Mouse (Mus musculus): ENCODE results near the gene Nisch. TPM values are rescaled to one million over a fixed set of nuclear protein-coding genes. Genes with fewer than 3 reads are reported as not detected.

Nisch gene
- total and polyA plus RNA-seq, 2 experiments from 2014 or later, result 243 to 419 TPM

DNA sequence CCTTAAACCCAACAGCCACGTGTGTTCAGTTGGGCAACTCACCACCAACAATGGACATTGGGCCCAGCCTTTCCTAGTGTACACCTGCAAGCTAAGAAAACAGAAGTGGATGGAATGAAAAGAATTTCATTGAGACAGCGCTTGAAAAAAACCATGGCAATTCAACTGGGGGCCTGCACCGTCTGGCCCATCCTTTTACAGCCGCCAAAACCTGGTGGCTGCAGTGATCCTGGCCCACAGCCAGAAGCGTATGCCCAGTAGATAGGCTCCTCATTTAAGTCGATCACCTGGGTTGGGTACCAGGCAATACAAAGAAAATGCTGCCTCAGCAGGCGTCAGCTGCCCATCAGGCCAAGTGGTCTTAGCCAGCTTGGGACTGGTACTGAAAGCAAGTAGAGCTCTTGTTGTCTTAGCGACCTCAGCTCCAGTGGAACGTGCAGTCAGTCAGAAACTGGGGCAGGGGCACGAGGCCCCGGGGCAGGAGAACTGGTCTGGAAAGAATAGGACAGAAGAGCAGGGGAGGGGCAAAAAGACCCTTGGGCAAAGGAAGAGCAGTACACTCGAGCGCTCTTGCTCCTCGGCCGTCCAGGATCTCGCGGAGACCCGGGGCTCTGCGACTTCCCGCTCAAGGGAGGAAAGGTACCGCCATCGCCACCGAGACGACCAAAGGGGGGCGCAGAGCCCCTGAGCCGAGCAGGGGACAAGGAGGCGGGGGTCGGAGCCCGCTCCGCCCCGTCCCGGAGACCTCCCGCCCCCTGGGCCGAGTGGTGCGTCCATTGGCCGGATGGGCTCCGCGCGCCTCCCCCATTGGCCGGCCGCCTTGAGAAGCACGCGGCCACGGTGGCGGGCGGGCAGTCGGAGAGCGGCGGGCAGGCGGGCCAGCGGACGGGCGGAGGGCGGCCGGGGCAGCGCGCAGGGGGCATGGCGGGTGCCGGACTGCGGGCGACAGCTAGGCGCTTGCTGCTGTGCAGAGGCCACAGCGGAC lies 86.2 kb downstream of the Nisch start, which contains the start of gene Nt5dc2:
Gene Nt5dc2, plus strand, starts transcription at position 818 of the 985 bp plus-strand sequence.
- Histone ChIP-seq H3K36me3 (ENCODE audit: insufficient read depth, low read length) (no peaks in the 10 kb centered on the region), H3K9ac (replicated peaks; ENCODE audit: low read length) (peak within 1 kb of the TSS; percentile 83), H3K27me3 (ENCODE audit: insufficient read depth, low read length) (no peaks in the 10 kb centered on the region), H3K4me3 (ENCODE audit: low read length) (peak within 1 kb of the TSS; percentile 74), H3K9me3 (ENCODE audit: low read length) (no peaks in the 10 kb centered on the region), H3K4me2 (ENCODE audit: low read depth, low read length) (peak within 1 kb of the TSS; percentile 71), H3K4me1 (ENCODE audit: insufficient read depth, low read length) (peaks cover 41% of the 10 kb centered on the region), H3K27ac (peak within 1 kb of the TSS; percentile 72)
- WGBS, result 5% methylated on average over 33 of the region's 63 CpGs
- ATAC-seq (peak; percentile 82), DNase-seq (ENCODE audit: low spot score) (peak; percentile 96)
- peak; percentile 35 for TF ChIP-seq CTCF (IDR thresholded peaks at IDR 0.05; ENCODE audit: low read depth)

DNA sequence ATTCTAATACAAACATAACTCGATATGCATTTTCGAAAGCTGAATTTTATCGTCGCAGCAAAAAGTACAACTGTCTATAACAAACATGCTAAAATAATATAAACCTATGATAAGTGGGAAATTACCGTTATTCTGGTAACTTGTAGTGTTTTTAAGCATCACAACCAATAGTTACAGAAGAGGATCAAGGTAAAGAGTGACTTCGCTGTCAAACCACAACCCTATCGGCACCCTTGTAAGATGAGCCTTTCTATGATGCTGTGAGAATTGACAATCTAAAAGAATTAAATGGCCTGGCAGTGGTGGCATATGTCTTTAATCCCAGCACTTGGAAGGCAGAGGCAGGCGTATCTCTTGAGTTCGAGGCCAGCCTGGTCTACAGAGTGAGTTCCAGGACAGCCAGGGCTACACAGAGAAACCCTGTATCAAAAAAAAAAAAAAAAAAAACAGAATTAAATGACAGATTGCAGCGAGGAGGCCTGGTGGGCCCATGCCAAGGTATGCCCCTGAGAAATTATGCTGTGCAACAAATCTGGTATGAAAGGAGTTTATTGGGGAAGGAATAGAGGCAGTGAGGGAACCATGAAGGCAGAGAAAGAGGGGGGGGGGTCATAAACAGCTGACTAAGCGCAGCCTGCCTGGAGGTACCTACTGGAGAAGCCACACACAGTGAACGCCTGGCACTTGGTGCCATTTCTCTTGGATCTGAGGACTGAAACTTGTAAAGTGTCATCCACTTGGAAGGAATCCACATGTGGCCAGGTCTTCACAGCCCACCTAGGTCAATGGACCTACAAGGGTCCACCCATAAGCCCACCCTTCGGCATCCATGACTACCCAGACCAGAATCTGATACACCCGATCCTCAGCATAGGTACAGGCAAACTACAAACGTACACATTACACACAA lies 87.2 kb downstream of the Nisch start:
- no peak for ATAC-seq
- Histone ChIP-seq H3K27me3 (ENCODE audit: insufficient read depth, low read length) (no peaks in the 10 kb centered on the region), H3K4me1 (ENCODE audit: insufficient read depth, low read length) (peaks cover 40% of the 10 kb centered on the region), H3K4me2 (ENCODE audit: low read depth, low read length) (peak overlapping the region; percentile 87), H3K9ac (replicated peaks; ENCODE audit: low read length) (0 out of 2 replicates have a peak overlapping the region, but pooled peaks have one; percentile 4), H3K27ac (peak overlapping the region; percentile 72), H3K36me3 (ENCODE audit: insufficient read depth, low read length) (no peaks in the 10 kb centered on the region), H3K4me3 (ENCODE audit: low read length) (peak overlapping the region; percentile 59), H3K9me3 (ENCODE audit: low read length) (no peaks in the 10 kb centered on the region)
- 64% methylated on average over 15 of the region's 15 CpGs for WGBS
- DNase-seq (ENCODE audit: low spot score), result no peak
- TF ChIP-seq CTCF (IDR thresholded peaks at IDR 0.05; ENCODE audit: low read depth), result no peak

DNA sequence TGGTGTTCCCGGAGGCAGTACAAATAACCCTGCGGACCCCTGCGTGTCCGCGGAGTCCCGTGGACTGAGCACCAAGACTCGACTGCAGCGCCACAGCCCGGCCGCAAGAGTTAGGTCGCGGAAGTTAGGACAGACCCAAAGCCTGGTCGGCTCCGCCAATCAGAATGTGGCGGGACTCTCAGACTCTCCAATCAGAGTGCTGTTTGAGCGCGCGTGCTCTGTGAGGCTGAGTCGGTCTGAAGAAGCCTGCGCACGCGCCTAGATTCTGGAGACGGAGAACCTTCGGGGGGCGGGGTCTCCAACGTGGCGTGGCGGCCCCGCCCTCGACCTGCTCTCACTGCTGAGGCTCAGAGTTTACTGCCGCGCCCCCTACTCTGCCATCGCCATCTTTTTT lies 87.9 kb downstream of the Nisch start, which contains the start of gene Smim4:
Gene Smim4, minus strand, starts transcription at position 131 of the 394 bp plus-strand sequence.
- WGBS, result 1% methylated on average over 33 of the region's 33 CpGs
- no peaks in the 10 kb centered on the region for H3K27me3 ChIP-seq (ENCODE audit: insufficient read depth, low read length)
- peak within 1 kb of the TSS; percentile 87 for H3K4me2 ChIP-seq (ENCODE audit: low read depth, low read length)
- peaks cover 34% of the 10 kb centered on the region for H3K4me1 ChIP-seq (ENCODE audit: insufficient read depth, low read length)
- H3K36me3 ChIP-seq (ENCODE audit: insufficient read depth, low read length), result no peaks in the 10 kb centered on the region
- peak within 1 kb of the TSS; percentile 72 for H3K27ac ChIP-seq
- ATAC-seq (peak; percentile 96), DNase-seq (ENCODE audit: low spot score) (peak; percentile 100)
- peak within 1 kb of the TSS; percentile 62 for H3K9ac ChIP-seq (replicated peaks; ENCODE audit: low read length)
- TF ChIP-seq CTCF (IDR thresholded peaks at IDR 0.05; ENCODE audit: low read depth), result peak; percentile 76
- peak within 1 kb of the TSS; percentile 59 for H3K4me3 ChIP-seq (ENCODE audit: low read length)
- H3K9me3 ChIP-seq (ENCODE audit: low read length), result no peaks in the 10 kb centered on the region

DNA sequence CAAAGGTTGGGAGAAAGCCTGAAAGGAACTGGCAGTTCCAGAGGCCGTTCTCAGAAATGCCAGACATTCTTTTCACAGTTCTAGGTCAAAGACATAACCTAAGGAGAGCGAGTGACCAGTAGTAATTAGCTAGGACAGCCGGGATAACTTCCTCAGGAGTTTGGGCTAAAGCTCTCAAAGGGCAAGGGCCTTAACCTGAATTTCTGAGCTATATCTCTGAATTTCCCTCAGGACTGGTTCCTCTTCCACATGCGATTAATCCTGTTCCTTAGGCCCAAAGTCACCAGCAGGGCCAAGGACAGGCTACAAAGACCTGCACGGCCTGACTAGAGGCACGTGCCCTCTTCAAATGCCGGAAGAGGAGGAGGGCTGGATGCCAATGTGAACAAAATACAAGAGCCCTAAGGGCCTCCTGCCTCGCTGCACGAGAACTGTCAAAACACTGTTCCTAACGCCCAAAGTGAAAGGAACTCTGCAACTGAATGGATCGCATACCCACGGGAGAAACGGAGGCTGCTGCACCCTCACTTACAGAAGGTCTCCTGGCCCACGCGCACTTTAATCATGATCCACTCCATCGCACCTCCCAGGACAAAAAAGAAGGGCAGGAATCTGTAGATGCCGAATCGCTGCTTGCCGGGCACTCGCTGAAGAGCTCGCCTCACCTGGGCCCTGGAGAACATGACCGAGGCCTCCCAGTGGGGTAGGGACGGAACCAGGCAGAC lies 88.5 kb downstream of the Nisch start:
- Histone ChIP-seq H3K27ac (peak overlapping the region; percentile 72), H3K4me2 (ENCODE audit: low read depth, low read length) (peak overlapping the region; percentile 87), H3K9me3 (ENCODE audit: low read length) (no peaks in the 10 kb centered on the region), H3K27me3 (ENCODE audit: insufficient read depth, low read length) (no peaks in the 10 kb centered on the region), H3K9ac (replicated peaks; ENCODE audit: low read length) (peak overlapping the region; percentile 62), H3K4me3 (ENCODE audit: low read length) (peak overlapping the region; percentile 59), H3K36me3 (ENCODE audit: insufficient read depth, low read length) (no peaks in the 10 kb centered on the region), H3K4me1 (ENCODE audit: insufficient read depth, low read length) (peaks cover 32% of the 10 kb centered on the region)
- 1% methylated on average over 23 of the region's 23 CpGs for WGBS
- TF ChIP-seq CTCF (IDR thresholded peaks at IDR 0.05; ENCODE audit: low read depth), result no peak
- ATAC-seq (no peak), DNase-seq (ENCODE audit: low spot score) (peak; percentile 57)

DNA sequence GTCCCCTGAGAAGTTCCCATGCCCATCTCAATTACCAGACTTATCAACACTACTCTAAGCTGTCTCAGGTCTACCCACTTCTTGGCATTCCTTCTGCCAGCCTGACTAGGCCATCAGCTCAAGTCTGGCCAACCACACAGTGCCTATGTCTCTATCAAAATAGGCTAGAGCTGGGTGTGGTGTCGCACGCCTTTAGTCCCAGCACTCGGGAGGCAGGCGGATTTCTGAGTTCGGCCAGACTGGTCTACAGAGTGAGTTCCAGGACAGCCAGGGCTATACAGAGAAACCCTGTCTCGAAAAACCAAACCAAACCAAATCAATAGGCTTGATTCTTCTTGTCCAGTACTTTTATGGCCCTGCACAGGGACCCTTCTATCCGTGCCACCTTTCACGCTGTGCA lies 89.9 kb downstream of the Nisch start:
- no peaks in the 10 kb centered on the region for H3K9me3 ChIP-seq (ENCODE audit: low read length)
- H3K27ac ChIP-seq, result no peak overlapping the region
- 93% methylated on average over 8 of the region's 8 CpGs for WGBS
- no peak for TF ChIP-seq CTCF (IDR thresholded peaks at IDR 0.05; ENCODE audit: low read depth)
- no peak overlapping the region for H3K4me3 ChIP-seq (ENCODE audit: low read length)
- H3K4me1 ChIP-seq (ENCODE audit: insufficient read depth, low read length), result peaks cover 17% of the 10 kb centered on the region
- H3K9ac ChIP-seq (replicated peaks; ENCODE audit: low read length), result no peak overlapping the region
- DNase-seq (ENCODE audit: low spot score) (no peak), ATAC-seq (no peak)
- no peaks in the 10 kb centered on the region for H3K27me3 ChIP-seq (ENCODE audit: insufficient read depth, low read length)
- H3K36me3 ChIP-seq (ENCODE audit: insufficient read depth, low read length), result no peaks in the 10 kb centered on the region
- no peak overlapping the region for H3K4me2 ChIP-seq (ENCODE audit: low read depth, low read length)
